Mouse (Mus musculus): ENCODE data around the gene Synrg.

GRCm38 (mm10) chr11:84073816-84074764 lies 109.9 kb downstream of the Synrg start:
- TF ChIP-seq POLR2AphosphoS2 (IDR thresholded peaks at IDR 0.05; ENCODE audit: low read depth, low read length) (no peak), USF1 (IDR thresholded peaks at IDR 0.05; ENCODE audit: low read depth, low read length) (no peak), ZC3H11A (IDR thresholded peaks at IDR 0.05; ENCODE audit: low read depth, low read length) (no peak)

Measured in CH12.LX (cell line).